Mouse (Mus musculus) gastrocnemius, postnatal 4 days (tissue): ENCODE measurements at regions not wholly inside any gene's neighbourhood (a gene's known extent, or its start where the extent isn't known, plus 50 kb on each side); places are given as distances from the start of the nearest gene placed in this dataset.

Experiments
- DNase-seq, 2 experiments: peaks; one replicate each; pipeline ENCODE4 v3.0.0; 2021 to 2022; ENCODE audit warnings: low spot score in 2 of 2, mixed read lengths in 2 of 2

GRCm38 (mm10) chr4:87570470-87570891 lies 340.2 kb upstream of the Slc24a2 start:
- no peak for DNase-seq

GRCm38 (mm10) chr4:87566616-87567015 lies 336.3 kb upstream of the Slc24a2 start:
- DNase-seq = no peak

DNA sequence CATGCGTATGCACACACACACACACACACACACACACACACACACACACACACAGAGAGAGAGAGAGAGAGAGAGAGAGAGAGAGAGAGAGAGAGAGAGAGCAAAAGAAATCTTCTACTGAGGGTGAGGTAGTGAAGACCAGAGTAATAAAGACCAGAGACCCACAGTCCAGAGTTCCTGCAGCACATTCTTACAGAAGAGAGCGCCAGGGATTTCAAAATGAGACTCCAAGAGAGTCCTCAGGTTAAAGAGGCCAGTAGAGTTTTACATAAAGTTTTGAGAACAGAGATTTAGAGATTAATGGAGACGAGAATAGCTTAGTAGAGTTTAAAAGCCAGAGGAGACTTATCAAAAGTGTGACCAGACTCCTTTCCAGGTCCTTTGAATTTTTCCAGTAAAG lies 324.6 kb upstream of the Slc24a2 start:
- DNase-seq = no peak
